Mouse (Mus musculus) stomach, embryonic 15.5 days (tissue): ENCODE results near the gene Cracr2b. TPM values are rescaled to one million over a fixed set of nuclear protein-coding genes. Genes with fewer than 3 reads are reported as not detected.

Experiments
- ATAC-seq: fragments of 200-750 bp; cut with Nextera tagmentation; 2 replicates; pipeline ENCODE4 v1.8.0; 2017; ENCODE audit warnings: low read depth, moderate number of reproducible peaks, moderate TSS enrichment; ENCODE audit not compliant: insufficient read depth, low FRiP score
- H3K27ac ChIP-seq: fragments of 300-500 bp; sonication (generic); 2 replicates; pipeline ENCODE4 v1.5.1; 2015; ENCODE audit warnings: mild to moderate bottlenecking, inconsistent platforms
- H3K27me3 ChIP-seq: fragments of 300-500 bp; sonication (generic); replicated peaks from 2 replicates; pipeline ENCODE4 v1.6.1; 2015; ENCODE audit warnings: inconsistent platforms
- H3K36me3 ChIP-seq: fragments of 300-500 bp; sonication (generic); 2 replicates; pipeline ENCODE4 v1.6.1; 2015; ENCODE audit warnings: inconsistent platforms
- H3K4me1 ChIP-seq: fragments of 300-500 bp; sonication (generic); 2 replicates; pipeline ENCODE4 v1.6.1; 2015; ENCODE audit warnings: inconsistent platforms
- H3K4me2 ChIP-seq: fragments of 300-500 bp; sonication (generic); 2 replicates; pipeline ENCODE4 v1.6.1; 2015; ENCODE audit warnings: mild to moderate bottlenecking, inconsistent platforms
- H3K4me3 ChIP-seq: fragments of 300-500 bp; sonication (generic); replicated peaks from 2 replicates; pipeline ENCODE4 v1.5.1; 2015; ENCODE audit warnings: inconsistent platforms
- H3K9ac ChIP-seq: fragments of 300-500 bp; sonication (generic); 2 replicates; pipeline ENCODE4 v1.6.1; 2015; ENCODE audit warnings: inconsistent platforms
- H3K9me3 ChIP-seq: fragments of 300-500 bp; sonication (generic); 2 replicates; pipeline ENCODE4 v1.6.1; 2016; ENCODE audit warnings: inconsistent platforms
- WGBS: fragments of 180-500 bp; shearing (Covaris S2); methylation state at CpG from one replicate; pipeline ENCODE4 v1.1.7; 2015; 5-methylcytosine and 5-hydroxymethylcytosine counted together
- polyA plus RNA-seq: library from polyadenylated mRNA; unstranded; fragments of >200 nt; fragmentation: Nextera tagmentation; extraction: Ambion mirVana; gene quantifications from 2 replicates; pipeline ENCODE4 v1.2.1, GENCODE M21; 2015

The Cracr2b gene
- 27.5 and 32.8 TPM in 2 replicates for polyA plus RNA-seq

DNA sequence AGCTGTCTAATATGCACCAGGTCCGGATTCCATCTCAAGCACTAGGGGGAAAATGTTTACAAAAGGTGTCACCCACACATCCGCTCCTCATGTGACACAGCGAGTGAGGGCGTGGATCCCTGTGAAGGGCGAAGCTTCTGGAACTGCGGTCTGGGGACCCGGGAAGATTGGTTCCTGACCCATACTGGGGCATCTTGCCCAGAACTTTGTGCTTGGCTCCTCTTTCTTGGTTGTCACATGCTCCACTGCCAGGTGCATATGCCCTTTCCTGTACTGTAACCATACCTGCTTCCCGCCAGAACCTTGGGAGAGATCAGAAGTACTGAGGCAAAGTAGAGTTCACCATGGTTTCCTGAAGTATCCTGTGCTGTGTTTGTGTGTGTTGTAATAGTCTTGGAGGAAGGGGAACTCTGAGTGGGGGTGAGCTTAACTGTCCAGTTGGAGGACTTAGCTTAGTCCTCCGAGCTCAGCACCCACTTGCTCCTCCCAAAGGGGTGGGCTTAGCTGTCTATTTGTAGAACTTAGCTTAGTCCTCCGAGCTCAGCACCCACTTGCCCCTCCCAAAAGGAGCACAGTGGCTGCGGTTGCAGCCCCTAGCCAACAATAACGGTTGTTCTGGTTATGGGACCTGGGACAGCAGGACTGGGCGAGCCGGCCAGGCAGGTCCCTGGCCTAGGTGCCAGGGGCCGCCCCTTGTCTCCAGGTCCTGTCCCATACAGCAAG lies at the start of gene Cracr2b:
TSS of gene Cracr2b (plus strand) at position 704 of the 723 bp plus-strand sequence.
- 52% methylated on average over 15 of the region's 15 CpGs for WGBS
- H3K4me2 ChIP-seq, result peak within 1 kb of the TSS; percentile 82
- peak within 1 kb of the TSS; percentile 46 for H3K4me3 ChIP-seq

DNA sequence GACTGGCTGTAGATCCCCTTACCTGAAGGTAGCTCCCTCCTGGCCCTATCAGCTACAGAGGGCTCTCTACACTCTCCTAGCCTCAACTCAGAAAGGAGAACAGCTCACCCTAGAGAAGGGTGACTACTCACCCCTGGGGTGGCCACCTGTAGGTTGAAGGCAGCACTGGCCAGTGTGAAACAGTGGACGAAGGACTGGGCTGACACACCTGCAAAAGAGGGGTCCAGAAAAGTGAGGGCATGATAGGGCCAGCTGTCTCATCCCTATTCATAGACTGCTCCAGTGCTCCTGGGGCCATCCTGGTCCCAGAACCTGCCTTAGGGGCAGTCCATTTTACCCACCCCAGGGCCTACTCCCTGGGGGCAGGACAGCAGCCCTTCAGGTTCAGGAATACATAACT lies 49.2 kb upstream of the Cracr2b start:
- Histone ChIP-seq H3K27ac (no peak overlapping the region), H3K9ac (no peak overlapping the region), H3K27me3 (no peaks in the 10 kb centered on the region), H3K4me1 (peaks cover 16% of the 10 kb centered on the region), H3K9me3 (no peaks in the 10 kb centered on the region), H3K4me2 (no peak overlapping the region), H3K4me3 (no peak overlapping the region), H3K36me3 (peaks cover 18% of the 10 kb centered on the region)
- WGBS, result 100% methylated on average over 1 of the region's 1 CpGs
- no peak for ATAC-seq

More for the DNA sequence above, at the start of gene Cracr2b:
- 0 out of 2 replicates have a peak, but pooled peaks cover 4% of the 10 kb centered on the region for H3K36me3 ChIP-seq
- no peaks in the 10 kb centered on the region for H3K9me3 ChIP-seq
- peaks cover 38% of the 10 kb centered on the region for H3K27me3 ChIP-seq
- peak within 1 kb of the TSS; percentile 37 for H3K9ac ChIP-seq
- H3K4me1 ChIP-seq, result peaks cover 56% of the 10 kb centered on the region
- no peak for ATAC-seq
- peak within 1 kb of the TSS; percentile 33; the same call in 1 of the 2 replicates for H3K27ac ChIP-seq

DNA sequence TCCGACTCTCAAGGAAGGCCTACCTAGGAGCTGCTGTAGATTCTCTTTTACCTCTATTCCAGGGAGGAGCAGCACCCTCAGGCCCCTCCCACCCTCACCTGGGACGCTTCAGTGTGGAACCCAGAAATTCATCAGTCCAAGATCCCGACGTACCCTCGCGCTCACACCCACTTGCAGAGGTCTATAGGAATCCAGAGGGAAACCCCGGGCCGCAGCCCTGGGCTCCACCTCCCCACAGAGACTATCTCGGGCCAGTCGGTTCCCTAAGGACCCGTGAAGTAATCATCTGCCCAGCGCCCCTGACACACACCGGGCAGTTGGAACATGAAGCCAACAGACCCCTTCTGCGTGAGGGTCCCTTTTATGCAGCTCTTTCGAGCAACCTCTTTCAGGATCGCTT lies 47.6 kb upstream of the Cracr2b start:
- Histone ChIP-seq H3K4me3 (peak overlapping the region; percentile 65), H3K9ac (peak overlapping the region; percentile 48), H3K4me2 (peak overlapping the region; percentile 69), H3K36me3 (peaks cover 14% of the 10 kb centered on the region), H3K9me3 (no peaks in the 10 kb centered on the region), H3K4me1 (peaks cover 16% of the 10 kb centered on the region), H3K27ac (peak overlapping the region; percentile 73), H3K27me3 (no peaks in the 10 kb centered on the region)
- peak; percentile 7; the same call in 1 of the 2 replicates for ATAC-seq
- WGBS, result 3% methylated on average over 16 of the region's 16 CpGs

DNA sequence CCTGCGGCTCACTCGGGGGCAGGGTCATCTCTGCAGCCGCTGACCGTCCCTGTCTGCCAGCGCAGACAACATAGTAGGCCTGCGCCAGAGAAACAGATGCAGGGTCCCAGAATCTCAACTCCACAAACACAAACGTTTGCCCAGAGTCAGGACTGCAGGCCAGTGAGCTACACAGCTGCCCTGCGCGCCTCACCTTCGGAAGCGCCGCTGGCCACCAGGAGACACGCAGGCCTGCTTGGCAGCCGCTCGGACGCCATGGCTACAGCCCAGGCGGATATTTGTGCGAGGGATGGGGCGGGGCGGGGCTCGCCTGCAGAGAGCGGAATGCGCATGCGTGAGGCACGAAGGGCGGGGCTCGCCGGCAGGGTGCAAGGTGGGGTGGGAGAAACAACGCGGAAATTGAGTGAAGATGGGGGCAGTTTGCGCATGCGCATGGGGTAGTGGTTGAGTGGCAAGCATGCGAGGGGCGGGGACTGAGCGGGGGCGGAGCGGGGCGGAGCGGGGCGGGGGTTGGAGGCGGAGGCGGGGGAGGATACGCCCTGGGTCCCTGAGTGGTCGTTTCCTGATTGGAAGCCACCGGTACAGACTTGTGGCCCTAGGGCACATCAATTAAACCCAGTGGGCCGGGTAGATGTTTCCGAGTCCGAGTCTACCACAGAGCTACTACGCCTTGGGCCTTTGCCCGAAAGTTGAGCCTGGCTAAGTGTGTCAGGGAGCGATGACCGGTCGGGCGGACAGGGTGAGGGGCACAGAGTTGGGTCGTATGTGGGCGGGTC lies 46.9 kb upstream of the Cracr2b start, which contains the start of gene Gatd1:
TSS of gene Gatd1 (minus strand) at position 328 of the 776 bp plus-strand sequence.
- WGBS, result under 1% methylated on average over 55 of the region's 56 CpGs
- peaks cover 14% of the 10 kb centered on the region for H3K4me1 ChIP-seq
- H3K4me3 ChIP-seq, result peak within 1 kb of the TSS; percentile 65
- H3K4me2 ChIP-seq, result peak within 1 kb of the TSS; percentile 71
- no peaks in the 10 kb centered on the region for H3K27me3 ChIP-seq
- ATAC-seq, result peak; percentile 92
- peaks cover 10% of the 10 kb centered on the region for H3K36me3 ChIP-seq
- peak within 1 kb of the TSS; percentile 48 for H3K9ac ChIP-seq
- peak within 1 kb of the TSS; percentile 79 for H3K27ac ChIP-seq
- H3K9me3 ChIP-seq, result no peaks in the 10 kb centered on the region

DNA sequence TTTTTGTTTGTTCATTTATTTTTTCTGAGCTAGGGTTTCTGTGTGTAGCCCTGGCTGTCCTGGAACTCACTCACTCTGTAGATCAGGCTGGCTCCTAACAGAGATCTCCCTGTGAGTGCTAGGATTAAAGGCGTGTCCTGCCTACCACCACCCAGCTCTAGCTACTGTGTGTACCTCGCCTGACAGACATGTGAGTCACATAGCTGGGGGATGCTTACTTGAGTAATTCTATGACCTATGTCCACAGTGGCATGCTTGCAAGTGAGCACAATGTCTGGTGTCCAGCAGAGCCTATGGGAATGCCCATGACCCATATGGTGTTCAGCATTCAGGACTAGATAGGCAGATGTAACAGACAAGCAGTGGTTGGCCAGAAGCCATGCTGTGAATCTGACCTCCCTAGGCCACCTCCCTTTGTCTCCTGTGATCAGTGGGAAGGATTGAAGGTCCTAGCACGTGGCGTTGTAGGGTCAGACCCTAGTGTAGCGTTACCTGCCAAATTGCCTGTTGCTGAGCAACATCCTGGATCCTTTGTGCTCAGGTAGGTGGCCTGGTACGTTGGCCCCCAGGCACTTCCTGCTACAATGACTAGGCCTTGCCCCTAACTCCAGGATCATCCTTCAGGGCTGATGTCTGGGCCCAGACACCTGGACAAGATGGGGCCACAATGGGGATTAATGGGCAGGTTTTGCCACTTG lies 44.6 kb upstream of the Cracr2b start:
- Histone ChIP-seq H3K9me3 (no peaks in the 10 kb centered on the region), H3K4me2 (no peak overlapping the region), H3K36me3 (no peaks in the 10 kb centered on the region), H3K9ac (no peak overlapping the region), H3K4me3 (no peak overlapping the region), H3K4me1 (peaks cover 12% of the 10 kb centered on the region), H3K27me3 (no peaks in the 10 kb centered on the region), H3K27ac (no peak overlapping the region)
- no peak for ATAC-seq
- 84% methylated on average over 6 of the region's 6 CpGs for WGBS

DNA sequence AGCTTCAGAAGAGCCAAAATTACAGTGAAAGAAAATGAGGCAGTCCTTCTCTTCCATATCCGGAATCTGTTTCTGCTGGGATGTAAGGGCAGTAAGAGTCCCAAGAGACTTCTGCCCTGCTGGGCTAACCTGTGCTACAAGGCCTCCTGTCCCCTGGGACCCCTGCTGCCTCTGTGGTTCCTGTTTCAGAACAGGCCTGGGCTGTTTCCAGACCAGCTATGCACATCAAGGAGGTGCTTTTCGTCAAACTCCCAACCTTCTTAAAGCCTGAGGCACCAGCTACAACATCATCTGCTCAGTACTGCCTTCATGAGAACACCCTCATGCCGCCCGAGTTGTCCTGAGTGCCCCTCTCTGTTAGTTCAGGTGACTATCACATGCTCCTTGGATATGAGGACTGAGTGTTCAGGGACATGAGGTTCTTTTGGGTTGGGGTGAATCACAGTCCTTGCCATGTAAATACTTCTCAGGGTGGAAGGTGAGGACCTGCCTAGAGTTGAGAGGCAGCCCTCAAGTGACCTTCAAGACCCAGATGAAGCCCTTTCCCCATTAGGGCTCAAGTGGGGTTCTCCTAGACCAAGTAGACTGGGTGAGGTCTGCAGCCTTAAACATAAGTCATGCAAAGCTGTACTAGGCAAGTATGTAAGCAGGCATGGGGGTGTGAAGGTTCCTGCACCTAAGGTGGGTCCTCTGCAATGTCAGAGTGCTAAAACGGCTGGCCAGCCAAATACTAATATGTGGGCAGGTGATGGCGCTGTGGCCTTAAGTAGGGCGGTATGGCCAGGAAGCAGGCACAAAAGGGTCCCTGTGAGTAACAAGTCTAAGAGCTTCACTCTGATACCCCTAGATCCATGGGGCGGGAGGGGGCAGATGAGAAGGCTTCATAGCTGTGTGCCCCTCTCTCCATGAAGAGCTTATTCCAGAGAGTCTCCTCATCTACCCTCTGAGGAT lies 42.9 kb upstream of the Cracr2b start:
- H3K4me3 ChIP-seq, result no peak overlapping the region
- H3K9me3 ChIP-seq, result no peaks in the 10 kb centered on the region
- no peak for ATAC-seq
- H3K9ac ChIP-seq, result no peak overlapping the region
- no peak overlapping the region for H3K4me2 ChIP-seq
- peaks cover 8% of the 10 kb centered on the region for H3K4me1 ChIP-seq
- H3K27ac ChIP-seq, result no peak overlapping the region
- H3K36me3 ChIP-seq, result no peaks in the 10 kb centered on the region
- H3K27me3 ChIP-seq, result no peaks in the 10 kb centered on the region
- 73% methylated on average over 8 of the region's 8 CpGs for WGBS

DNA sequence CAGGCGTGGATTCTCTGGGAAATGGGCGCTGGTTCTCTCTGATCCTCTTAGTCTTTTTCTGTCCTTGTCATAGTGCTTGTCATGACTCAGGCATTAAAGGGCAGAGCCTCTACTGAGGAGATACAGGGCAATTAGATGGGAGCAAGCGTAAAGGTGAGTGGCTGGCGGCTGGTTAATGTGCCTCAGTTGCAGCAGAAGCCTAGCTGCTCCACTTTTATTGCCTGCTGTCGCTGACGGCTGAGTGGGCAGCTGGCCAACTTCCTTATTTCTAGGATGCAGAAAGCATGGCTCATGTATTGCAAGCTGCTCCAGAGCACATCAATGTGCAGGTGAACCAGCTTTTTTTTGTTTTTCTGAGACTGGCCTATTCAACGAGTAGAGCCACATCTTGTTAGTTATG lies 41.9 kb upstream of the Cracr2b start:
- no peak overlapping the region for H3K4me3 ChIP-seq
- H3K4me2 ChIP-seq, result no peak overlapping the region
- H3K27ac ChIP-seq, result no peak overlapping the region
- no peak for ATAC-seq
- no peaks in the 10 kb centered on the region for H3K36me3 ChIP-seq
- 0 out of 2 replicates have a peak, but pooled peaks cover 5% of the 10 kb centered on the region for H3K4me1 ChIP-seq
- no peaks in the 10 kb centered on the region for H3K27me3 ChIP-seq
- WGBS, result 58% methylated on average over 7 of the region's 7 CpGs
- H3K9ac ChIP-seq, result no peak overlapping the region
- no peaks in the 10 kb centered on the region for H3K9me3 ChIP-seq

DNA sequence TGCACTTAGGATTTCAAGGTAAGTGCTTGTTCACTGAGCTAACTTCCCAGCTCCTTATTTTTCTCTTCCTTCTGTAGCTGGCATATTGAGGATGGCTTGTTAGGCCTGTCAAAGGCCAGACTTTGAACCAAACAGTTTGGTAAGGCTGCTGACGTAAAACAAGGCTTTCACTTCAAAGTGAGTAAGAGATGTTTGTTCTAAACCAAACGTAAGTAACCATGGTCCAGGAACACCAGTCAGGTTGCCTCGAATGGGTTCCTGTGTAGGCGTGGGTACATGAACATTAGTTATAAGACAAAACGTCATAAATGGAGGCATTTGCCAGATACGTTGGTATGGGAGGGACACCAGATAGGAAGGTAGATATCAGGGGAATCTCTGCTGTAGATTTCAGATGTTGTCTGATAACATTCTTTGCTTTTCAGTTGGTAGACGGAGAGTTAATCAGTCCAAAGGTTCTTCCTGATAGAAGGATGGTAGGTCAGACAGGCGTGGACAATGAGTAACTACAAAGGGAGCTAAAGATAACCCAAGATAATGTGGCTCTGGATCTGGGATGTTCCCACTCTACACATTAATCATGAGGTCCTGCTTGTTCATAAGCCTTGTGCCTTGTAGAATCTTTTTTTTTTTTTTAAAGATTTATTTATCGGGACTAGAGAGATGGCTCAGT lies 40.7 kb upstream of the Cracr2b start:
- H3K4me3 ChIP-seq, result no peak overlapping the region
- 71% methylated on average over 9 of the region's 9 CpGs for WGBS
- no peaks in the 10 kb centered on the region for H3K4me1 ChIP-seq
- H3K9me3 ChIP-seq, result no peaks in the 10 kb centered on the region
- H3K9ac ChIP-seq, result no peak overlapping the region
- H3K36me3 ChIP-seq, result no peaks in the 10 kb centered on the region
- no peaks in the 10 kb centered on the region for H3K27me3 ChIP-seq
- no peak overlapping the region for H3K4me2 ChIP-seq
- ATAC-seq, result no peak
- no peak overlapping the region for H3K27ac ChIP-seq

DNA sequence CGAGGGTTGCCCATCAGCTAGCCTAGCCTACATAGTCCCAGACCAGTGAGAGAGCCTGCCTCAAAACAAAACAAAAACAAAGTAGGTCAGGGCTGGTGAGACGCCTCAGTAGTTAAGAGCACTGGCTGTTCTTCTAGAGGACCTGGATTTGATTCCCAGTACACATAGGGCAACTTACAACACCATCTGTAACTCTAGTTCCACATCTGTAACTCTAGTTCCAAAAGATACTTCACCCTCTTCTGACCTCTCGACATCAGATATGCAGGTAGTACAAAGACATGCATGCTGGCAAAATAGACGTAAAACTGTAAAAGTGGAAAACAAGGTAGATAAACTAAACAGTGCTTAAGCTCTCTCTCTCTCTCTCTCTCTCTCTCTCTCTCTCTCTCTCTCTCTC lies 37.1 kb upstream of the Cracr2b start:
- 72% methylated on average over 4 of the region's 4 CpGs for WGBS
- Histone ChIP-seq H3K36me3 (no peaks in the 10 kb centered on the region), H3K9ac (no peak overlapping the region), H3K27me3 (no peaks in the 10 kb centered on the region), H3K27ac (no peak overlapping the region), H3K9me3 (no peaks in the 10 kb centered on the region), H3K4me2 (no peak overlapping the region), H3K4me3 (no peak overlapping the region), H3K4me1 (0 out of 2 replicates have a peak, but pooled peaks cover under 1% of the 10 kb centered on the region)
- no peak for ATAC-seq

DNA sequence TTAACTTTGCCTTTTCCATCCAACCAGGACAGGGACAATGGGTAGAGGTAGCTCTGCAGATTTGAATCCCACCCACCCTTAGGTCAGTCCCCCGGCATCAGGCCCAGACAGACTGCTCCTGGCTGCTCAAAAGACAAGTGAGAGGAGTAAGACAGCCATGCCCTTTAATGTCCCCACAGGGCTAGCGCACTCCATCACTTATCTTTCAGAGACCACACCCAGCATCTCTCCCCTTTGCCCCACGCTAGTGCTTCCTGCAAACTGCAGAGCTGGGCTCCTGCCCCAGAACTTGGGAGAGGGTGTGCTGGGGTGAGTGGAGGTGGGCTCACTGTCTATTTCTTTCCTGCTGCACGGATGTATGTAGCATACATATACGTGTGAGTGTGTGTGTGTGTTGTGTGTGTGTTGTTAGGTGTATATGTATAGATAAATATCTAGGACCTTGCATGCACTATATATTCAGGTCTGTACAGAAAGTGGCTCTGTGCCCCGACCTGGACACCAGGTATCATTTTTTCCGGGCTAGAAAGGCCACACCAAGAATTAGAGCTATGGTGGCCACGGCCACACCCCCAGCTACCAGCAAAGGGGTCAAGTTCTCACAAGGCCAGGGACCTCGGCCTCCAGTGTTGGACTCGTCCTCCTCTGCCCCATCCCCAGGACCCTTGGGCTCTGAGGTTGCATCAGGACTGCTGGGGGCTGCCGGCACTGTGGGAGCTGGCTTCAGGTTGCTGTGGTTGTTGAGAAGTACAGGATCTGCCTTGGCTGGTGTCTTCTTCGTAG lies 33.8 kb upstream of the Cracr2b start:
- Histone ChIP-seq H3K4me1 (peaks cover 17% of the 10 kb centered on the region), H3K27ac (no peak overlapping the region), H3K4me2 (no peak overlapping the region), H3K4me3 (no peak overlapping the region), H3K27me3 (no peaks in the 10 kb centered on the region), H3K36me3 (peaks cover 9% of the 10 kb centered on the region), H3K9ac (no peak overlapping the region), H3K9me3 (no peaks in the 10 kb centered on the region)
- ATAC-seq, result no peak
- 77% methylated on average over 12 of the region's 12 CpGs for WGBS
